Comparison of ENCODE assay signal across 32 mouse cellular contexts in genomic region chr4:120523092-120523491, GRCm38 (mm10). TPM values are rescaled to one million over a fixed set of nuclear protein-coding genes. Genes with fewer than 3 reads are reported as not detected.
DNase-seq lines count a peak whose midpoint lies in the region; ATAC-seq and TF ChIP-seq lines count a peak whose summit lies in the region.
"Had no signal": no experiment of that assay in that cellular context is flagged by ENCODE, and none has a peak within 500 bp of the region (broad histone marks: within the 10 kb centered on the region; RNA-seq: fewer than 3 reads in every experiment).

No protein-coding gene starts in this region.

- H3K4me3 ChIP-seq in heart, embryonic 10.5 days: no peak overlapping the region
- no peak overlapping the region for H3K4me3 ChIP-seq in bone marrow macrophage, adult 2 months (ENCODE audit: insufficient read depth, low read length)
- H3K4me3 ChIP-seq: forebrain, embryonic 10.5 days; forebrain, embryonic 13.5 days; gastrocnemius, adult 2 months; heart, adult 2 months; heart, embryonic 12.5 days; heart, embryonic 15.5 days had no signal

- no peak overlapping the region for H3K27ac ChIP-seq in heart, embryonic 10.5 days
- peak overlapping the region; percentile 42 for H3K27ac ChIP-seq in bone marrow macrophage, adult 2 months (ENCODE audit: insufficient read depth, low read depth, low read length)
- H3K27ac ChIP-seq: forebrain, embryonic 10.5 days; forebrain, embryonic 13.5 days; gastrocnemius, adult 2 months; heart, adult 2 months; heart, embryonic 15.5 days; hindbrain, embryonic 14.5 days; hindbrain, postnatal 0 days had no signal

- no peak for TF ChIP-seq CTCF in bone marrow macrophage, adult 2 months (IDR thresholded peaks at IDR 0.05; ENCODE audit: low read depth, low read length)

- H3K36me3 ChIP-seq in heart, embryonic 10.5 days: peaks cover 88% of the 10 kb centered on the region

- H3K27me3 ChIP-seq in heart, embryonic 10.5 days (ENCODE audit: insufficient read depth, poor library complexity, severe bottlenecking): no peaks in the 10 kb centered on the region
- H3K27me3 ChIP-seq: forebrain, embryonic 13.5 days; heart, embryonic 12.5 days; heart, embryonic 15.5 days; Patski had no signal

- DNase-seq in heart, adult 11 months: peak; percentile 56
- no peak for DNase-seq in heart, embryonic 10.5 days (ENCODE audit: low spot score)
- no peak for DNase-seq in embryo, embryonic 10 days (ENCODE audit: low spot score)
- DNase-seq in cerebellum, postnatal 10 days: no peak
- DNase-seq in thymus, adult 18-20 months: no peak
- DNase-seq: adrenal gland, postnatal 10 days; adrenal gland, postnatal 36 days; cerebellum, adult 11-12 months; cerebellum, adult 8-10 months; cerebellum, postnatal 25 days; forebrain, postnatal 0 days; gastrocnemius, adult 2 months; gastrocnemius, postnatal 14 days; heart, adult 2 months; heart, postnatal 10 days; heart, postnatal 4 days had no signal

- WGBS in heart, embryonic 10.5 days: 83% methylated on average over 3 of the region's 3 CpGs

- no peaks in the 10 kb centered on the region for H3K9me3 ChIP-seq in heart, embryonic 10.5 days
- H3K9me3 ChIP-seq: forebrain, embryonic 10.5 days; forebrain, embryonic 13.5 days; heart, embryonic 12.5 days; heart, embryonic 15.5 days had no signal

- peak; percentile 99 for ATAC-seq in granulocyte monocyte progenitor cell, adult 5-6 weeks (replicated peaks; ENCODE audit: poor library complexity, severe bottlenecking)
- ATAC-seq in monocyte, adult 5-6 weeks (replicated peaks; ENCODE audit: insufficient number of reproducible peaks, low FRiP score, low TSS enrichment, poor library complexity, severe bottlenecking): peak; percentile 36; the same call in 1 of the 2 replicates
- ATAC-seq: CD4-positive, CD25-positive, alpha-beta regulatory T cell, adult 4 months; forebrain, embryonic 13.5 days; forebrain, postnatal 0 days; hindbrain, postnatal 0 days; inflammation-experienced regulatory T-cells, adult 6 months; Patski had no signal

- TF ChIP-seq POLR2A in bone marrow macrophage, adult 2 months (IDR thresholded peaks at IDR 0.05; ENCODE audit: borderline replicate concordance, low read depth, low read length): no peak

- H3K4me1 ChIP-seq in heart, embryonic 10.5 days: no peaks in the 10 kb centered on the region
- peaks cover 13% of the 10 kb centered on the region for H3K4me1 ChIP-seq in bone marrow macrophage, adult 2 months (ENCODE audit: control insufficient read depth, insufficient read depth, low read length)
- H3K4me1 ChIP-seq: forebrain, embryonic 10.5 days; forebrain, embryonic 13.5 days; heart, embryonic 12.5 days; heart, embryonic 15.5 days had no signal

RNA-seq across cellular contexts. Expression of gene Slfnl1, which starts 8.9 kb away (rescaled TPM):
- polyA plus RNA-seq in heart, embryonic 10.5 days (2016; fragmentation: Nextera tagmentation; extraction: Ambion mirVana): 0.10 TPM in 2 replicates
- polyA plus RNA-seq in bone marrow macrophage, adult 2 months (2012; ENCODE audit: insufficient read depth, insufficient read length, missing spikeins): not detected in 2 replicates
- not detected in 2 replicates for total RNA-seq in granulocyte monocyte progenitor cell, adult 5-6 weeks (2014; fragmentation: Nextera tagmentation)
- not detected in 2 replicates for total RNA-seq in granulocyte monocyte progenitor cell, adult 5-6 weeks (2017)
- total RNA-seq in monocyte, adult 5-6 weeks (2017): 0.95 TPM in 1 of 3 replicates, not detected in the others
- total RNA-seq: adrenal gland, adult 18-20 months; forebrain, postnatal 0 days; gastrocnemius, postnatal 14 days; heart, adult 2 months had no signal
- polyA plus RNA-seq: CD4-positive, CD25-positive, alpha-beta regulatory T cell, adult 4 months; embryonic facial prominence, embryonic 11.5 days; embryonic facial prominence, embryonic 14.5 days; forebrain, embryonic 10.5 days; forebrain, embryonic 13.5 days; forebrain, postnatal 0 days; heart, embryonic 12.5 days; heart, embryonic 15.5 days; hindbrain, embryonic 14.5 days; hindbrain, postnatal 0 days; inflammation-experienced regulatory T-cells, adult 6 months; intestine, embryonic 16.5 days had no signal

RNA-seq across cellular contexts. Expression of gene Ctps, which starts 47.0 kb away (rescaled TPM):
- 114 and 117 TPM in 2 replicates for polyA plus RNA-seq in heart, embryonic 10.5 days (2016; fragmentation: Nextera tagmentation; extraction: Ambion mirVana)
- polyA plus RNA-seq in bone marrow macrophage, adult 2 months (2012; ENCODE audit: insufficient read depth, insufficient read length, missing spikeins): 2.1 and 2.7 TPM in 2 replicates
- total RNA-seq in granulocyte monocyte progenitor cell, adult 5-6 weeks (2014; fragmentation: Nextera tagmentation): 50.4 and 59.5 TPM in 2 replicates
- total RNA-seq in granulocyte monocyte progenitor cell, adult 5-6 weeks (2017): 60.1 and 63.1 TPM in 2 replicates
- 2.9 to 8.2 TPM (median 6.6 TPM) in 3 replicates for total RNA-seq in monocyte, adult 5-6 weeks (2017)
